Mouse (Mus musculus): ENCODE measurements at regions not wholly inside any gene's neighbourhood (a gene's known extent, or its start where the extent isn't known, plus 50 kb on each side); places are given as distances from the start of the nearest gene placed in this dataset.

GRCm38 (mm10) chr15:87125427-87126148 is 418.5 kb upstream of the Fam19a5 start:
- Histone ChIP-seq H3K4me1 (no peaks in the 10 kb centered on the region), H3K9ac (no peak overlapping the region), H3K27ac (no peak overlapping the region), H3K27me3 (no peaks in the 10 kb centered on the region), H3K4me2 (no peak overlapping the region), H3K36me3 (replicated peaks) (no peaks in the 10 kb centered on the region), H3K4me3 (replicated peaks) (no peak overlapping the region), H3K9me3 (no peaks in the 10 kb centered on the region)
- no peak for ATAC-seq (ENCODE audit: low FRiP score)
- WGBS: 79% methylated on average over 6 of the region's 6 CpGs

- Histone ChIP-seq H3K9me3 (no peaks in the 10 kb centered on the region), H3K9ac (no peak overlapping the region), H3K4me2 (no peak overlapping the region), H3K4me1 (no peaks in the 10 kb centered on the region), H3K27me3 (no peaks in the 10 kb centered on the region), H3K4me3 (replicated peaks) (no peak overlapping the region), H3K36me3 (replicated peaks) (no peaks in the 10 kb centered on the region), H3K27ac (no peak overlapping the region)
- no peak for ATAC-seq (ENCODE audit: low FRiP score)
Observed at GRCm38 (mm10) chr15:87138870-87139269, 405.2 kb upstream of the Fam19a5 start.

- 88% methylated on average over 5 of the region's 5 CpGs for WGBS
- Histone ChIP-seq H3K4me1 (no peaks in the 10 kb centered on the region), H3K4me3 (replicated peaks) (no peak overlapping the region), H3K9ac (no peak overlapping the region), H3K4me2 (no peak overlapping the region), H3K27ac (no peak overlapping the region), H3K36me3 (replicated peaks) (no peaks in the 10 kb centered on the region), H3K27me3 (no peaks in the 10 kb centered on the region), H3K9me3 (no peaks in the 10 kb centered on the region)
- ATAC-seq (ENCODE audit: low FRiP score): no peak
Observed at GRCm38 (mm10) chr15:87169136-87169535, 375.0 kb upstream of the Fam19a5 start.

- Histone ChIP-seq H3K9ac (no peak overlapping the region), H3K27me3 (no peaks in the 10 kb centered on the region), H3K9me3 (no peaks in the 10 kb centered on the region), H3K4me1 (no peaks in the 10 kb centered on the region), H3K36me3 (replicated peaks) (no peaks in the 10 kb centered on the region), H3K27ac (no peak overlapping the region), H3K4me2 (no peak overlapping the region), H3K4me3 (replicated peaks) (no peak overlapping the region)
- ATAC-seq (ENCODE audit: low FRiP score): no peak
- 86% methylated on average over 4 of the region's 4 CpGs for WGBS
Observed at GRCm38 (mm10) chr15:87170890-87171289, 373.2 kb upstream of the Fam19a5 start.

- H3K4me2 ChIP-seq: no peak overlapping the region
- 94% methylated on average over 2 of the region's 2 CpGs for WGBS
- H3K9ac ChIP-seq: no peak overlapping the region
Observed at GRCm38 (mm10) chr15:87173096-87173495, 371.0 kb upstream of the Fam19a5 start.

GRCm38 (mm10) chr15:87178646-87179045 is 365.5 kb upstream of the Fam19a5 start:
- Histone ChIP-seq H3K27me3 (no peaks in the 10 kb centered on the region), H3K27ac (no peak overlapping the region), H3K4me1 (no peaks in the 10 kb centered on the region), H3K4me2 (no peak overlapping the region), H3K9me3 (no peaks in the 10 kb centered on the region), H3K36me3 (replicated peaks) (no peaks in the 10 kb centered on the region), H3K4me3 (replicated peaks) (no peak overlapping the region), H3K9ac (no peak overlapping the region)
- 88% methylated on average over 7 of the region's 7 CpGs for WGBS
- ATAC-seq (ENCODE audit: low FRiP score): no peak

More at GRCm38 (mm10) chr15:87173096-87173495, 371.0 kb upstream of the Fam19a5 start:
- Histone ChIP-seq H3K9me3 (no peaks in the 10 kb centered on the region), H3K4me1 (no peaks in the 10 kb centered on the region), H3K4me3 (replicated peaks) (no peak overlapping the region), H3K27ac (no peak overlapping the region), H3K27me3 (no peaks in the 10 kb centered on the region), H3K36me3 (replicated peaks) (no peaks in the 10 kb centered on the region)
- ATAC-seq (ENCODE audit: low FRiP score): no peak

GRCm38 (mm10) chr15:87180836-87181235 is 363.3 kb upstream of the Fam19a5 start:
- Histone ChIP-seq H3K36me3 (replicated peaks) (no peaks in the 10 kb centered on the region), H3K9me3 (no peaks in the 10 kb centered on the region), H3K4me3 (replicated peaks) (no peak overlapping the region), H3K4me1 (no peaks in the 10 kb centered on the region), H3K27ac (no peak overlapping the region), H3K9ac (no peak overlapping the region), H3K4me2 (no peak overlapping the region), H3K27me3 (0 out of 2 replicates have a peak, but pooled peaks cover 3% of the 10 kb centered on the region)
- 63% methylated on average over 1 of the region's 1 CpGs for WGBS
- ATAC-seq (ENCODE audit: low FRiP score): no peak

- 86% methylated on average over 7 of the region's 7 CpGs for WGBS
- ATAC-seq (ENCODE audit: low FRiP score): no peak
- H3K4me1 ChIP-seq: no peaks in the 10 kb centered on the region
- H3K9me3 ChIP-seq: no peaks in the 10 kb centered on the region
- 0 out of 2 replicates have a peak, but pooled peaks cover 3% of the 10 kb centered on the region for H3K27me3 ChIP-seq
- no peak overlapping the region for H3K27ac ChIP-seq
- H3K36me3 ChIP-seq (replicated peaks): no peaks in the 10 kb centered on the region
- no peak overlapping the region for H3K4me3 ChIP-seq (replicated peaks)
- no peak overlapping the region for H3K4me2 ChIP-seq
- H3K9ac ChIP-seq: no peak overlapping the region
Observed at GRCm38 (mm10) chr15:87184248-87184647, 359.9 kb upstream of the Fam19a5 start.

- H3K27me3 ChIP-seq: 0 out of 2 replicates have a peak, but pooled peaks cover 3% of the 10 kb centered on the region
- WGBS: 50% methylated on average over 8 of the region's 9 CpGs
- no peaks in the 10 kb centered on the region for H3K36me3 ChIP-seq (replicated peaks)
- no peak for ATAC-seq (ENCODE audit: low FRiP score)
- no peaks in the 10 kb centered on the region for H3K9me3 ChIP-seq
- H3K9ac ChIP-seq: no peak overlapping the region
- no peak overlapping the region for H3K4me2 ChIP-seq
- no peaks in the 10 kb centered on the region for H3K4me1 ChIP-seq
- no peak overlapping the region for H3K4me3 ChIP-seq (replicated peaks)
- H3K27ac ChIP-seq: no peak overlapping the region
Observed at GRCm38 (mm10) chr15:87188816-87189455, 355.2 kb upstream of the Fam19a5 start.

GRCm38 (mm10) chr15:87191901-87192300 is 352.2 kb upstream of the Fam19a5 start:
- no peak overlapping the region for H3K9ac ChIP-seq
- H3K4me2 ChIP-seq: no peak overlapping the region
- no peaks in the 10 kb centered on the region for H3K36me3 ChIP-seq (replicated peaks)
- H3K4me3 ChIP-seq (replicated peaks): no peak overlapping the region
- H3K27ac ChIP-seq: no peak overlapping the region
- no peaks in the 10 kb centered on the region for H3K9me3 ChIP-seq
- WGBS: 76% methylated on average over 4 of the region's 4 CpGs
- H3K4me1 ChIP-seq: peaks cover 13% of the 10 kb centered on the region
- no peaks in the 10 kb centered on the region for H3K27me3 ChIP-seq
- no peak for ATAC-seq (ENCODE audit: low FRiP score)

- Histone ChIP-seq H3K27ac (no peak overlapping the region), H3K27me3 (no peaks in the 10 kb centered on the region)
- WGBS: 46% methylated on average over 6 of the region's 6 CpGs
Observed at GRCm38 (mm10) chr15:87196306-87196893, 347.7 kb upstream of the Fam19a5 start.

GRCm38 (mm10) chr15:87199641-87200040 is 344.5 kb upstream of the Fam19a5 start:
- ATAC-seq (ENCODE audit: low FRiP score): no peak
- Histone ChIP-seq H3K4me2 (no peak overlapping the region), H3K27ac (no peak overlapping the region)

More at GRCm38 (mm10) chr15:87196306-87196893, 347.7 kb upstream of the Fam19a5 start:
- Histone ChIP-seq H3K4me3 (replicated peaks) (no peak overlapping the region), H3K36me3 (replicated peaks) (no peaks in the 10 kb centered on the region), H3K4me1 (peaks cover 27% of the 10 kb centered on the region), H3K4me2 (no peak overlapping the region), H3K9me3 (no peaks in the 10 kb centered on the region), H3K9ac (no peak overlapping the region)
- no peak for ATAC-seq (ENCODE audit: low FRiP score)

More at GRCm38 (mm10) chr15:87199641-87200040, 344.5 kb upstream of the Fam19a5 start:
- Histone ChIP-seq H3K4me3 (replicated peaks) (no peak overlapping the region), H3K4me1 (peaks cover 29% of the 10 kb centered on the region), H3K36me3 (replicated peaks) (no peaks in the 10 kb centered on the region), H3K9ac (no peak overlapping the region), H3K27me3 (no peaks in the 10 kb centered on the region), H3K9me3 (no peaks in the 10 kb centered on the region)
- 90% methylated on average over 8 of the region's 8 CpGs for WGBS

Data from forebrain, embryonic 12.5 days (tissue).